ENCODE assay signal across 12 mouse cellular contexts in genomic region chr6:82084235-82084634, GRCm38 (mm10). TPM values are rescaled to one million over a fixed set of nuclear protein-coding genes. Genes with fewer than 3 reads are reported as not detected.
DNase-seq lines count a peak whose midpoint lies in the region; ATAC-seq and TF ChIP-seq lines count a peak whose summit lies in the region.
"Had no signal": no experiment of that assay in that cellular context is flagged by ENCODE, and none has a peak within 500 bp of the region (broad histone marks: within the 10 kb centered on the region; RNA-seq: fewer than 3 reads in every experiment).

No protein-coding gene starts in this region.

- no peak for TF ChIP-seq CTCF in hindbrain, postnatal 0 days (IDR thresholded peaks at IDR 0.05; ENCODE audit: low read depth)

- no peak overlapping the region for H3K4me3 ChIP-seq in embryonic facial prominence, embryonic 11.5 days (ENCODE audit: low read depth, low read length)
- no peak overlapping the region for H3K4me3 ChIP-seq in embryonic facial prominence, embryonic 10.5 days
- H3K4me3 ChIP-seq in kidney, embryonic 15.5 days (replicated peaks) = no peak overlapping the region
- H3K4me3 ChIP-seq in hindbrain, postnatal 0 days (ENCODE audit: low read length) = no peak overlapping the region
- no peak overlapping the region for H3K4me3 ChIP-seq in midbrain, embryonic 11.5 days (ENCODE audit: low read depth, low read length)
- H3K4me3 ChIP-seq: forebrain, embryonic 10.5 days had no signal

- no peak overlapping the region for H3K27ac ChIP-seq in embryonic facial prominence, embryonic 11.5 days (replicated peaks; ENCODE audit: low read depth, low read length)
- no peak overlapping the region for H3K27ac ChIP-seq in embryonic facial prominence, embryonic 10.5 days (replicated peaks)
- peak overlapping the region; percentile 80 for H3K27ac ChIP-seq in kidney, embryonic 15.5 days
- no peak overlapping the region for H3K27ac ChIP-seq in hindbrain, postnatal 0 days
- no peak overlapping the region for H3K27ac ChIP-seq in midbrain, embryonic 11.5 days (ENCODE audit: low read depth, low read length)
- H3K27ac ChIP-seq: forebrain, embryonic 10.5 days had no signal

- ATAC-seq in embryonic facial prominence, embryonic 11.5 days (replicated peaks; ENCODE audit: insufficient number of reproducible peaks, low FRiP score, low TSS enrichment, low read depth) = no peak
- peak; percentile 75; the same call in 1 of the 2 replicates for ATAC-seq in kidney, embryonic 15.5 days (replicated peaks; ENCODE audit: low FRiP score)
- no peak for ATAC-seq in hindbrain, postnatal 0 days
- ATAC-seq in midbrain, embryonic 11.5 days (ENCODE audit: low FRiP score) = no peak
- ATAC-seq: hindbrain, embryonic 16.5 days had no signal

- no peaks in the 10 kb centered on the region for H3K9me3 ChIP-seq in embryonic facial prominence, embryonic 11.5 days (replicated peaks; ENCODE audit: control insufficient read depth, low read length)
- peaks cover 5% of the 10 kb centered on the region; the same call in 1 of the 2 replicates for H3K9me3 ChIP-seq in embryonic facial prominence, embryonic 10.5 days
- H3K9me3 ChIP-seq in kidney, embryonic 15.5 days (replicated peaks) = no peaks in the 10 kb centered on the region
- H3K9me3 ChIP-seq in hindbrain, postnatal 0 days (ENCODE audit: low read length) = no peaks in the 10 kb centered on the region
- H3K9me3 ChIP-seq in midbrain, embryonic 11.5 days (ENCODE audit: control insufficient read depth, low read length) = no peaks in the 10 kb centered on the region; the same call in 1 of the 2 replicates

- no peaks in the 10 kb centered on the region for H3K4me1 ChIP-seq in embryonic facial prominence, embryonic 11.5 days (ENCODE audit: control insufficient read depth, insufficient read depth, low read length)
- peaks cover 16% of the 10 kb centered on the region; the same call in 1 of the 2 replicates for H3K4me1 ChIP-seq in embryonic facial prominence, embryonic 10.5 days
- H3K4me1 ChIP-seq in kidney, embryonic 15.5 days = peaks cover 20% of the 10 kb centered on the region
- no peaks in the 10 kb centered on the region for H3K4me1 ChIP-seq in hindbrain, postnatal 0 days (ENCODE audit: insufficient read depth, low read length)
- no peaks in the 10 kb centered on the region for H3K4me1 ChIP-seq in midbrain, embryonic 11.5 days (ENCODE audit: control insufficient read depth, insufficient read depth, low read length)
- H3K4me1 ChIP-seq: forebrain, embryonic 10.5 days had no signal

- H3K36me3 ChIP-seq in embryonic facial prominence, embryonic 11.5 days (replicated peaks; ENCODE audit: control insufficient read depth, insufficient read depth, low read depth, low read length) = no peaks in the 10 kb centered on the region
- 0 out of 2 replicates have a peak, but pooled peaks cover 5% of the 10 kb centered on the region for H3K36me3 ChIP-seq in embryonic facial prominence, embryonic 10.5 days (replicated peaks)
- peaks cover 26% of the 10 kb centered on the region for H3K36me3 ChIP-seq in kidney, embryonic 15.5 days
- no peaks in the 10 kb centered on the region for H3K36me3 ChIP-seq in hindbrain, postnatal 0 days (ENCODE audit: insufficient read depth, low read length)
- no peaks in the 10 kb centered on the region for H3K36me3 ChIP-seq in midbrain, embryonic 11.5 days (ENCODE audit: control insufficient read depth, insufficient read depth, low read length)
- H3K36me3 ChIP-seq: forebrain, embryonic 10.5 days had no signal

- WGBS in embryonic facial prominence, embryonic 11.5 days = 61% methylated on average over 3 of the region's 3 CpGs
- WGBS in embryonic facial prominence, embryonic 10.5 days = 66% methylated on average over 3 of the region's 3 CpGs
- WGBS in kidney, embryonic 15.5 days = 26% methylated on average over 3 of the region's 3 CpGs
- WGBS in hindbrain, postnatal 0 days = 66% methylated on average over 3 of the region's 3 CpGs
- WGBS in midbrain, embryonic 11.5 days = 85% methylated on average over 3 of the region's 3 CpGs

- DNase-seq in embryonic facial prominence, embryonic 11.5 days (ENCODE audit: low spot score) = peak; percentile 11
- no peak for DNase-seq in embryonic facial prominence, embryonic 10.5 days (ENCODE audit: low spot score)
- peak; percentile 75 for DNase-seq in heart, adult 8-10 months (ENCODE audit: low spot score)
- peak; percentile 19 for DNase-seq in lung, postnatal 14 days
- DNase-seq in hindbrain, postnatal 0 days (ENCODE audit: low spot score) = no peak
- no peak for DNase-seq in spleen, adult 12 weeks (ENCODE audit: low spot score)
- no peak for DNase-seq in midbrain, embryonic 11.5 days (ENCODE audit: low spot score, missing footprints)
- DNase-seq: left cerebral cortex, postnatal 4 days; right cerebral cortex, adult 18-20 months had no signal

- no peak overlapping the region for H3K9ac ChIP-seq in embryonic facial prominence, embryonic 11.5 days (replicated peaks; ENCODE audit: low read length)
- no peak overlapping the region for H3K9ac ChIP-seq in kidney, embryonic 15.5 days
- H3K9ac ChIP-seq in hindbrain, postnatal 0 days (replicated peaks; ENCODE audit: low read length) = no peak overlapping the region
- no peak overlapping the region for H3K9ac ChIP-seq in midbrain, embryonic 11.5 days (ENCODE audit: low read length)

- no peak overlapping the region for H3K4me2 ChIP-seq in embryonic facial prominence, embryonic 11.5 days (ENCODE audit: low read depth, low read length)
- no peak overlapping the region for H3K4me2 ChIP-seq in kidney, embryonic 15.5 days
- no peak overlapping the region for H3K4me2 ChIP-seq in hindbrain, postnatal 0 days (ENCODE audit: low read depth, low read length)
- no peak overlapping the region for H3K4me2 ChIP-seq in midbrain, embryonic 11.5 days

- H3K27me3 ChIP-seq in embryonic facial prominence, embryonic 11.5 days (ENCODE audit: control insufficient read depth, insufficient read depth, low read length) = no peaks in the 10 kb centered on the region
- H3K27me3 ChIP-seq in embryonic facial prominence, embryonic 10.5 days (replicated peaks; ENCODE audit: low read depth, poor library complexity, severe bottlenecking) = no peaks in the 10 kb centered on the region
- H3K27me3 ChIP-seq in kidney, embryonic 15.5 days = no peaks in the 10 kb centered on the region
- no peaks in the 10 kb centered on the region for H3K27me3 ChIP-seq in hindbrain, postnatal 0 days (ENCODE audit: insufficient read depth, low read length)
- H3K27me3 ChIP-seq in midbrain, embryonic 11.5 days (ENCODE audit: control insufficient read depth, insufficient read depth, low read length) = no peaks in the 10 kb centered on the region

RNA-seq across cellular contexts. Expression of gene Eva1a, which starts 43.4 kb away (rescaled TPM):
- 11.3 and 14.5 TPM in 2 replicates for polyA plus RNA-seq in embryonic facial prominence, embryonic 11.5 days (2014; fragmentation: Nextera tagmentation; extraction: Ambion mirVana)
- polyA plus RNA-seq in embryonic facial prominence, embryonic 10.5 days (2016; fragmentation: Nextera tagmentation; extraction: Ambion mirVana) = 7.0 and 9.1 TPM in 2 replicates
- 1 to 10 TPM; 1.5 to 2.2 (median 1.6) TPM for total RNA-seq in heart, adult 8-10 months (2022)
- 42.5 and 42.8 TPM in 2 replicates for polyA plus RNA-seq in kidney, embryonic 15.5 days (2015; fragmentation: Nextera tagmentation; extraction: Ambion mirVana)
- 1.2 and 2.8 TPM in 2 replicates for total RNA-seq in hindbrain, postnatal 0 days (2014; rRNA removed)
- polyA plus RNA-seq in hindbrain, postnatal 0 days (2015; fragmentation: Nextera tagmentation; extraction: Ambion mirVana) = 1.8 and 2.1 TPM in 2 replicates
- polyA plus RNA-seq in midbrain, embryonic 11.5 days (2014; fragmentation: Nextera tagmentation; extraction: Ambion mirVana) = 2.4 and 2.7 TPM in 2 replicates

Comparison
In these comparisons a context has a peak if more than half of its experiments do, and no peak if none do; other contexts are left out.
1. DNase-seq: peak in embryonic facial prominence, embryonic 11.5 days (single experiment), heart, adult 8-10 months (single experiment) and lung, postnatal 14 days (single experiment); none in embryonic facial prominence, embryonic 10.5 days (single experiment), hindbrain, postnatal 0 days (single experiment), spleen, adult 12 weeks (single experiment) and midbrain, embryonic 11.5 days (single experiment).